Mouse (Mus musculus): Measurements from ENCODE around the gene Vmn1r191.

DNA sequence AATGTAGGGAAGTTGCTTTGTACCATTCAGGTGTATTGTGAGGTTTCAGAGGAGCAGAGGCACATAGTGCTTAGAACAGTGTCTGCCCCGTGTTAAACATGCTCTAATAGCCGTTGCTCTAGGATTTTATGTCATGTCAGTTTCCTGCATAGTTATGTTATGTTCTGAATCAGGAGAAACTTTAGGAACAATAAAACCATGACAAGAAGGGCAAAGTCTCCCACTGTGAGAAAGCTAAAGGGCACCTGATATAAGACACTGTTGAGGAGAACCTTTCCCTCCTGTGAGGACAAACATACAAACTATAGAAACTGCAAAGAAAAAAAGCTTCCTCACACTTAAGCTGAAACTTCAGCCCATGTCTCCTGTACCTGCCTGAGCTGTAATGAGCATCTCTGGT is 6.6 kb upstream of the Vmn1r191 start:
- no peak for TF ChIP-seq POLR2A (IDR thresholded peaks at IDR 0.05; ENCODE audit: insufficient read depth, low read length)
- no peak for TF ChIP-seq CTCF (IDR thresholded peaks at IDR 0.05; ENCODE audit: low read depth, low read length)
- no peak for TF ChIP-seq EP300 (IDR thresholded peaks at IDR 0.05; ENCODE audit: insufficient read depth, low read depth, low read length)

Data from ES-Bruce4 (cell line).